Mouse (Mus musculus) MEL-GATA-1-ER (cell line): ENCODE data around the gene Cand1.

Experiments
- DNase-seq: peaks from one replicate; pipeline ENCODE4 v3.0.0-alpha.2; 2012; ENCODE audit warnings: low read depth; ENCODE audit errors: extremely low read depth

Gene Cand1

GRCm38 (mm10) chr10:119211251-119211650, 28.6 kb downstream of the Cand1 start:
- no peak for DNase-seq

GRCm38 (mm10) chr10:119206309-119206932, 33.4 kb downstream of the Cand1 start:
- DNase-seq, result no peak

- DNase-seq, result no peak
Measured at GRCm38 (mm10) chr10:119205229-119205628, 34.6 kb downstream of the Cand1 start.

GRCm38 (mm10) chr10:119204334-119204946, 35.4 kb downstream of the Cand1 start:
- DNase-seq, result no peak

DNA sequence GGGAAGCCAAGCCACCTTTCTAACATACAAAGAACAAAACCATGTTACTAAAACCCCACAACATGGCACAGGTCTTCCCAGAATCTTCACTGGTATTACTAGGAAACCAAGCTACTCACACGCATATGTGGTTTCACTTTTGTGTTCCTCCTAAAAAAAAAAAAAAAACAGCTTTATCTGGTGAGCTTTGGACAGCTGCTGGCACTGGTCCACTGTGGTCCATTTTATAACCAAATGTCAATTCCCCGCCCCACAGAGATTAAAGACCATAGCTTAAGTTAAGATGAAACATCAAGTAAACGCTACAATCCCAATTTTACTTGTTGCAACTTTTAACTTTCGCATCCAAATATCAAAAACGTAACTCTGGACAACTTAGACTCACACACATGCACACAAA, 40.0 kb downstream of the Cand1 start:
- no peak for DNase-seq

- DNase-seq, result no peak
Measured at GRCm38 (mm10) chr10:119198186-119198880, 41.5 kb downstream of the Cand1 start.

DNA sequence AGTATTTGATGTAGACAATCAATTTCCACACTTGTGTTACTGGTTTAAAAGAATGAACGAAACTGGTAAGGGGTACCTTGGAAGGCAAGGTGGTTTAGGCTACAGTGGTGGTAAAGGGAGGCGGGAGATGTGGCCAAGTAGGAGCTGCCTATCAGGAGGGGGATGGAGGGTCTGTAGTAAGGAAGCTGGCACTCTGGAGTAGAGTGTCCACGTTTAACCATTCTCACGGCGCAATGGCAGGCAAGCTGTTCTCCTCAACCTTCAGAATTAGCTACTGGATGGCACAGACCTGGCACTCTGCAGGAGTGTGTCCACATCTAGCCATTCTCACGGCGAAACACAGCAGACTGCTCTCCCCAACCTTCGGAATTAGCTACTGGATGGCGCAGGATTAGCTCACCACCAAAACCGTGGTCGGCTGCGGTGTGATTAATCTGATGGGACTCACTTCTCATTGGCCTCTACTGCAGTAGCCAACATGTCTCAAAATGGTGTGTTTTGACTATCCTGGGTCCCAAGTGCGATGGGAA, 42.2 kb downstream of the Cand1 start:
- no peak for DNase-seq

- DNase-seq, result peak; percentile 71
Measured at GRCm38 (mm10) chr10:119192598-119193372, 47.1 kb downstream of the Cand1 start.

- DNase-seq, result no peak
Measured at GRCm38 (mm10) chr10:119187720-119188119, 52.1 kb downstream of the Cand1 start.

- DNase-seq, result no peak
Measured at GRCm38 (mm10) chr10:119169656-119170055, 70.2 kb downstream of the Cand1 start.

DNA sequence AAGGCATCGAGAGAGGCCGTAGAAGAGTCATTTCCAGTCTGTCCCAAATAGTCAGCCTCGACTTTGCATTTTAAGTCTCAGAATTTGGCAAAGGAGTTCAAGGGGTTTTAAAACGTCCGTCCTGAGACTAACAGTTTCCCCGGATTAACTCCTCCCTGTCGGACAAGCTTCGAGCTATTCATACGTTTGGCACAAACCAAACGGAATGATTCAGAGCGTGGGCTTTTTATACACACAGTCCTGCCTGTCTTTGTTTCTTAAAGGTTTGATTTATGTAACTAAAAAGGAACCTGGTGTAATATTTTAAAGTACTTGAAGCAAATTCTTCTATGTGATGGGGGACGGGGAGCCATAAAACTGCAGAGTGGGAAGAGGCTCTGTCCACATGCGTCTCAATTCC, 70.6 kb downstream of the Cand1 start:
- no peak for DNase-seq

DNA sequence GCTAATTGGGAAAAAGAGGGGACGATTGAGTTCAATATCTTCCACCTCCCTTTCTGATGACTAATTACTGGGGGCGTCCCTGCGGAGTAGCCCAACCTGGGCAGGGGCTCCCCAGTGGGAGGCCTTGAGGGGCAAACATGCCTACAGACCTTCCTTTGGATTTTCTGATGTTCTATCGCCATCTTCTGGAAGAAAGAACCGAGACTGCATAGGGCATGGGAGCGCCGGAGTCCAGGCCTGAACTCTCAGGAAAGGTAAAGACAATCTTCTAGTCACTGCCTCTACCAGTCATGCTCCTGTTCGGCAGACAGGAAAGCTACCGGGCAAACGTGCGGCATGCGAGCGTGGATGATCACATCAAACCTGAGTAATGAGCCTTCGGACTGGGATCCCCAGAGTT, 71.1 kb downstream of the Cand1 start:
- DNase-seq, result no peak

DNA sequence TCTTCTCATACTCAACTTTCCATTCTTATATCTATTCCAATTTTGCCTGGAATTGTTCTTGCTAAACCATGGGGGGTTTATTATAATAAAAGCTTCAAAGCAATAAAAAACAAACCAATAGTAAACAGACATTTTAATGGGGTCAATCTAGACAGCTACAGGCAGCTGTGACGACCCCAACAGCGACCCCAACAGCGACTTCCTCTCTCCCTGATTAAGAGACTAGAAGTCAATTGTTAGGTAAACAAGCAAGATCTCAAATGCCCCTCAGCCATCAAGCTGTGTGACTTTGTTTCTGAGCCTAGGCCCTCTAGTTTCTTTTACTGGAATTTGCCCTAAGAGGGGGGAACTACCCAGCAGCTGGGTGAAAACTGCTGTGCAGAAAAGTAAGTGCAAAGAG, 72.0 kb downstream of the Cand1 start:
- no peak for DNase-seq

DNA sequence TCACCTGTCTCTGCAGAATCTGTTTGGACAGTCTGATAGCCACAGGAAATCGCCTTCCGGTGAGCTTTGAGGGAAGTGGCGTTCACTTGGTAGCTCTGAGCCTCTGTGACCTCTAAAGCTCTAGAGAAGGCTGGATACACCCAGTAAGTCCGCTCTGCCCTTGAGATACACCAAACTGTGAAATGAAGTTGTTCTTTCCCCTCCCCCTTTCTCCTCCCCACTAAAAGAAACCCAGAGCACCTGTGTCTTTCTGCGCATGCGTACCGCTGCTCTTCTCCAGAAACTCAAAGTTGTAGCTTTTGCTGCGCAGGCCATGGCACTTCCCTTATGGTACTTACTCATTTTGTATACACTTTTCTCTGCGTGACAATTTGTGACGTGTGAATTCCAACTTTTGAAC, 74.8 kb downstream of the Cand1 start:
- DNase-seq, result no peak

DNA sequence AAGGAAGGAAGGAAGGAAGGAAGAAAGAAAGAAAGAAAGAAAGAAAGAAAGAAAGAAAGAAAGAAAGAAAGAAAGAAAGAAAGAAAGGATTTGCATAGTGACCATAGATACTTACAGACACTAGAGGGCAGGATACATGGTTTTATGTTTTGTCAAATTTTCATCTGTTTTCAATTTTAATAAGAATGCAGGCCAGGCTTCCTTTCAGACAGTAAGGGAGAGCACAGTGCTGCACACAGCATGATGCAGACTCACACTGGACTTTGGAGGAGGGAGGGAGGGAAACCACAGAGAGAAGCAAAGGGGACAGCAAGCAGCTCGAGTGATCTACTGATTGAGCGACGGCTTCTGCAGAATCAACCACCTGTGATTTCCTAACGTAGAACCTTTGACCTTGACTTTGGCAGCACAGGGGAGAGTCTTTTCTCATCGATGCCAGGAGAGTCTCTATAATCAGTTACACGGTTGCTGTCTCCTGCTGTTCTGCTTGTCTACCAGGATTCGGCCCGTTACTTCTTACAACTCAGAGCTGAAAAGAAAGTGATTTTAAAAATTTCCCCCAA, 78.0 kb downstream of the Cand1 start:
- DNase-seq, result no peak

DNA sequence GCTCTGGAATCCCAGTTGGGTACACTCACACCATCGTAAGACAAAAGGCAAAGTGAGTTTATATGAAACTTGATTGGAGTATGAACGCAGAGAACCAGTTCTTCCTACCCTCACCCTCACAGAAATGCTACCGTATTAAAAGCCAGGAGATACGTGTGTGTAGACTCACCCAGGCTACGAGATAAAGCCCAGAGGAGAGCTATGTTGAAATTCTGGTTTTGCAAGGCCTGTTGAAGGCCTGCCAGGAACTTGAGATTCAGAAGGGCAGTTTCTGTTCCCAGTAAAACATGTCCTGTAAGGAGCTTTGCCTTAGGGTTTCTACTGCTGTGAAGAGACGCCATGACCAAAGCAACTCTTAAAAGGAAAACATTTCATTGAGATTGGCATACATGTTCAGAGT, 79.7 kb downstream of the Cand1 start:
- no peak for DNase-seq

- DNase-seq, result no peak
Measured at GRCm38 (mm10) chr10:119149261-119149660, 90.6 kb downstream of the Cand1 start.
